Mouse (Mus musculus): ENCODE data around the gene Gm20767. TPM values are rescaled to one million over a fixed set of nuclear protein-coding genes. Genes with fewer than 3 reads are reported as not detected.

Gene Gm20767
- polyA plus RNA-seq (2012; rRNA removed): not detected in 2 replicates

GRCm38 (mm10) chr13:120139946-120140345, at the start of gene Gm20767:
Gene Gm20767, plus strand, starts transcription at chr13:120140246.

GRCm38 (mm10) chr13:120172133-120172532, 32.1 kb downstream of the Gm20767 start, which contains the start of gene Gm21818:
Gene Gm21818, plus strand, starts transcription at chr13:120172433.

Other genes starting within 250 kb of the Gm20767 start
- not detected in 2 replicates for gene Tcstv1, start 245.5 kb upstream of the Gm20767 start, polyA plus RNA-seq (2012; rRNA removed)
- not detected in 2 replicates for gene Gm21761, start 211.0 kb upstream of the Gm20767 start, polyA plus RNA-seq (2012; rRNA removed)
- not detected in 2 replicates for gene B020031M17Rik, start 189.4 kb upstream of the Gm20767 start, polyA plus RNA-seq (2012; rRNA removed)
- gene Gm36079, start 113.2 kb upstream of the Gm20767 start, polyA plus RNA-seq (2012; rRNA removed): not detected in 2 replicates
- gene Gm21188, start 88.1 kb upstream of the Gm20767 start, polyA plus RNA-seq (2012; rRNA removed): 0.29 and 0.31 TPM in 2 replicates
- not detected in 2 replicates for gene Gm21818, start 32.2 kb downstream of the Gm20767 start, polyA plus RNA-seq (2012; rRNA removed)
- gene Gm21762, start 75.7 kb downstream of the Gm20767 start, polyA plus RNA-seq (2012; rRNA removed): not detected in 2 replicates
- not detected in 2 replicates for gene Gm21731, start 98.9 kb downstream of the Gm20767 start, polyA plus RNA-seq (2012; rRNA removed)
- gene AF067061, start 122.9 kb downstream of the Gm20767 start, polyA plus RNA-seq (2012; rRNA removed): not detected in 2 replicates
- gene BC147527, start 160.1 kb downstream of the Gm20767 start, polyA plus RNA-seq (2012; rRNA removed): 0.31 TPM in 1 of 2 replicates, not detected in the other
- gene Tcstv3, start 176.6 kb downstream of the Gm20767 start, polyA plus RNA-seq (2012; rRNA removed): not detected in 2 replicates

Data from colon, adult 2 months (tissue).